Mouse (Mus musculus) lung, embryonic 16.5 days (tissue): Measurements from ENCODE around the gene Smim7. TPM values are rescaled to one million over a fixed set of nuclear protein-coding genes. Genes with fewer than 3 reads are reported as not detected.

Experiments used
- ATAC-seq: fragments of 200-750 bp; cut with Nextera tagmentation; 2 replicates; pipeline ENCODE4 v1.8.0; 2017; ENCODE audit warnings: low read depth, mild to moderate bottlenecking, moderate library complexity
- H3K27ac ChIP-seq: fragments of 300-500 bp; sonication (generic); 2 replicates; pipeline ENCODE4 v1.5.1; 2014; ENCODE audit warnings: mild to moderate bottlenecking, control low read depth, low read length
- H3K27me3 ChIP-seq: fragments of 300-500 bp; sonication (generic); 2 replicates; pipeline ENCODE4 v1.6.1; 2014; ENCODE audit warnings: low read depth, low read length, mixed read lengths; ENCODE audit not compliant: control insufficient read depth, insufficient read depth
- H3K36me3 ChIP-seq: fragments of 300-500 bp; sonication (generic); 2 replicates; pipeline ENCODE4 v1.6.1; 2014; ENCODE audit warnings: low read length; ENCODE audit not compliant: control insufficient read depth, insufficient read depth
- H3K4me1 ChIP-seq: fragments of 300-500 bp; sonication (generic); replicated peaks from 2 replicates; pipeline ENCODE4 v1.6.1; 2014; ENCODE audit warnings: low read length, mixed read lengths; ENCODE audit not compliant: control insufficient read depth, insufficient read depth
- H3K4me2 ChIP-seq: fragments of 300-500 bp; sonication (generic); 2 replicates; pipeline ENCODE4 v1.6.1; 2014; ENCODE audit warnings: low read depth, low read length, control low read depth
- H3K4me3 ChIP-seq: fragments of 300-500 bp; sonication (generic); 2 replicates; pipeline ENCODE4 v1.5.1; 2014; ENCODE audit warnings: mild to moderate bottlenecking, low read length, control low read depth
- H3K9ac ChIP-seq: fragments of 300-500 bp; sonication (generic); 2 replicates; pipeline ENCODE4 v1.6.1; 2014; ENCODE audit warnings: low read length, control low read depth
- H3K9me3 ChIP-seq: fragments of 300-500 bp; sonication (generic); 2 replicates; pipeline ENCODE4 v1.6.1; 2016; ENCODE audit warnings: low read length; ENCODE audit not compliant: control insufficient read depth
- WGBS: fragments of 180-500 bp; shearing (Covaris S2); extraction: QIAGEN DNeasy Blood & Tissue Kit; methylation state at CpG from one replicate; pipeline ENCODE4 v1.1.7; 2014; 5-methylcytosine and 5-hydroxymethylcytosine counted together
- polyA plus RNA-seq: library from polyadenylated mRNA; unstranded; fragments of >200 nt; fragmentation: Nextera tagmentation; extraction: Ambion mirVana; gene quantifications from 2 replicates; pipeline ENCODE4 v1.2.1, GENCODE M21; 2015

The Smim7 gene
- polyA plus RNA-seq, 1 experiment from 2014 or later: 120 TPM

DNA sequence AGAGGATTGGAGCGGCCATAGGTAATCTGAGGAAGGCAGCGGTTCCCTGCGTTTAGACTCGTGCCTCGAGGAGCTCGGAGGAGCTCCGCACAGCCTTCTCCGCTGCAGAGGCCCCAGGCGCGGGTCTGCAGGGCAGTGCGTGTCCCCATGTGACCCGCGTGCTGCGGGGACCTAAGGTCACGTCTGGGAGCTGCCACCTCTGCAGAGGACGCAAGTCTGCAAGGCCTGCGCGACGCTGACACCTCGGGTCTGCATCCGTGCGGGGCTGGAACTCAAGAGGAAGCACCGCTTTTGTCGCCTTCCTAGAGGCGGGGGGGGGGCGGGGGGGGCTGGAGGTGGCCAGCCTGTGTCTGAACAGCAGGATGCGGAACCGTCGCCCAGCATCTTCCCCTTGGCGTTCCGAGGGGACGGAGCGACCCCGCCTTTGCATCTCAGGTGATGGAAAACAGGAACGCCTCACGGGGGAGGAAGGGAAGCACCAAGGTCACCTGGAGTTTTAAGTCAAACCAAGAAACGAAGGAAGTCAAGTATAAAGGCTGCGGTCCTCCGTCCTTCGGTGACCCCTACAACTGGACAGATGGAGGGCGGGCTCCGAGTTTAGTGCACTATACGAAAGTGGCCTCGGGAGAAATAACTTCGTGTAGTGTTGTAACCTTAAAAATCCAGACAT lies 22.1 kb downstream of the Smim7 start:
- Histone ChIP-seq H3K4me3 (peak overlapping the region; percentile 92), H3K27me3 (no peaks in the 10 kb centered on the region), H3K9me3 (no peaks in the 10 kb centered on the region), H3K4me2 (peak overlapping the region; percentile 66), H3K4me1 (peaks cover 15% of the 10 kb centered on the region), H3K27ac (peak overlapping the region; percentile 92), H3K36me3 (no peaks in the 10 kb centered on the region; the same call in 1 of the 2 replicates), H3K9ac (peak overlapping the region; percentile 72)
- peak; percentile 53; the same call in 1 of the 2 replicates for ATAC-seq
- 1% methylated on average over 43 of the region's 45 CpGs for WGBS

GRCm38 (mm10) chr8:72547802-72548643 lies 22.9 kb downstream of the Smim7 start, which contains the start of gene Med26:
Gene Med26 (minus strand): TSS chr8:72548270.
- Histone ChIP-seq H3K27ac (peak within 1 kb of the TSS; percentile 92), H3K9me3 (no peaks in the 10 kb centered on the region), H3K27me3 (no peaks in the 10 kb centered on the region), H3K4me3 (peak within 1 kb of the TSS; percentile 92), H3K4me1 (peaks cover 15% of the 10 kb centered on the region), H3K36me3 (no peaks in the 10 kb centered on the region; the same call in 1 of the 2 replicates), H3K9ac (peak within 1 kb of the TSS; percentile 97), H3K4me2 (peak within 1 kb of the TSS; percentile 75)
- under 1% methylated on average over 90 of the region's 92 CpGs for WGBS
- ATAC-seq: peak; percentile 96

DNA sequence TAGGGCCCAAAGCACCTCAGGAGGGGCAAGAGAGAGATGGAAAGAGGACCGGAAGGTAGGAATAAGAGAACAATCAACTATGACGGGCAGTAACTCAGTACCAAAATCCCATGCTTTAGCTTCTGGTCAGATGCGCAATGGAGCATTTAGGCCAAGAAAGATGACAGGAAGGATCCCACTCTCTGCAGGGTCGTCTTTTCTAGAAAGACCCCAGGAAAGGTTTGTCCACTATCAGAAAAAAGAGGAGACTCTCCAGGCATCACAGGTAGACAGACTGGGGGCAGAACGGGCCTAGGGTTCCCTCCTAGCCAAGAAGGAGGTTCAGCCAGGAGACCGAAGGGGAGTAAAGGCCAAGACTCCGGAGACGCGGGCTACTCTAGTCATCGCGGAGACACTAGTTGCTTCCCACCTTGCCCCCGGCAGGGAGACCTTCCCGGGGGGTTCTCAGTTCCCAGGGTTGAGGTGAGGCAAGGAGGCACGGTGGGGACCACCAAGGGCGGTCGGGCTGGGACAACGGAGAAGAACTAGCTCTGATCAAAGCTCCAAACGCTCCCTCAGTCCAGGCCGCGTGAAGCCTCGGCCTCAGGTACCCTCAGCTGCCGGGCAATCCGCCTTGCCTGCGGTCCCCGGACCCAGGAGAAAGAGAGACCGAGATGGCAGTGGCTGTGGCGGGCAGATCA lies 23.6 kb downstream of the Smim7 start:
- no peaks in the 10 kb centered on the region for H3K27me3 ChIP-seq
- H3K36me3 ChIP-seq: no peaks in the 10 kb centered on the region; the same call in 1 of the 2 replicates
- ATAC-seq: 0 out of 2 replicates have a peak, but pooled peaks have one; percentile 0
- peak overlapping the region; percentile 67 for H3K27ac ChIP-seq
- no peaks in the 10 kb centered on the region for H3K9me3 ChIP-seq
- peaks cover 15% of the 10 kb centered on the region for H3K4me1 ChIP-seq
- peak overlapping the region; percentile 75 for H3K4me2 ChIP-seq
- WGBS: 1% methylated on average over 27 of the region's 27 CpGs
- H3K9ac ChIP-seq: peak overlapping the region; percentile 97
- H3K4me3 ChIP-seq: peak overlapping the region; percentile 92

DNA sequence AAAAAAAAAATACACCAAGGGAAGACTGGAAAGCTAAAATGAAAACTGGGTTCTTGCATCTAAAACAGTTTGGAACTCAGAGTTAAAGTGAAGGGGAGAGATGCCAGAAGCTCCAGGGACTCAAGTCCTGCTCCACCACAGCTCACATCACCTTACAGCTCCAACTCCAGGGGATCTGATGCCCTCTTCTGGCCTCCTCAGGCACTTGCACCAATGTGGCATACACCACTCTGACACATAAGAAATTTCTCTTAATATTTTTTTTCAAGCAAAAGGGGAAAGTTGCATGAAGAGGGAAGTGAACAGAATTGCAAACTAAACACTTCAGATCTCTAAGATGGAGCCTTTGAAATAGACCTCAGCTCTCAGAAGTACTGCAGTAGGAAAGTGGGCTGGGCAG lies 31.7 kb downstream of the Smim7 start:
- Histone ChIP-seq H3K9me3 (no peaks in the 10 kb centered on the region), H3K9ac (no peak overlapping the region), H3K27me3 (no peaks in the 10 kb centered on the region), H3K36me3 (no peaks in the 10 kb centered on the region; the same call in 1 of the 2 replicates), H3K4me1 (no peaks in the 10 kb centered on the region), H3K4me2 (no peak overlapping the region), H3K27ac (no peak overlapping the region), H3K4me3 (no peak overlapping the region)
- ATAC-seq: no peak

DNA sequence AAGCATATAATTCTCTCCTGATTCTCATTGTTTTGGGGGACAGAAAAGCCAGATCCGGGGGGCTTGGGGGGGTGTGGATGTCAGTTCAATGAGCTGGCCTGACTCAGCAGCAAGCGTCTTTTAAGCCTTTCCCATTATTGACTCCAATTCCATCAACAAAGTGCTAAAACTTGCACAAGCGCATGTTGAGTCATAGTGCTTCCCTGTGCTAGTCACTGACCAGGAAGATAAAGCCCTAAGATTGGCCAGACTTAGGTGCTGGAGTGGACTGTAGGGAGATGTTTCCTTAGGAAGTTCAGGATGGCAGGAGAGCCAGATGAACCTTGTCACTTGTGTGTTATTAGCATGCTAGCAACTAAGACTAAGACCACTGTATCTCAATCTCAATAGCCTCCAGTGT lies 36.0 kb downstream of the Smim7 start:
- Histone ChIP-seq H3K4me3 (no peak overlapping the region), H3K4me1 (no peaks in the 10 kb centered on the region), H3K9me3 (no peaks in the 10 kb centered on the region), H3K27me3 (no peaks in the 10 kb centered on the region), H3K4me2 (no peak overlapping the region), H3K9ac (no peak overlapping the region), H3K36me3 (no peaks in the 10 kb centered on the region), H3K27ac (no peak overlapping the region)
- WGBS: 93% methylated on average over 3 of the region's 3 CpGs
- no peak for ATAC-seq

- Histone ChIP-seq H3K27ac (no peak overlapping the region), H3K9ac (no peak overlapping the region), H3K36me3 (no peaks in the 10 kb centered on the region), H3K4me3 (no peak overlapping the region), H3K4me1 (no peaks in the 10 kb centered on the region), H3K9me3 (no peaks in the 10 kb centered on the region), H3K4me2 (no peak overlapping the region), H3K27me3 (no peaks in the 10 kb centered on the region)
- ATAC-seq: no peak
- WGBS: 91% methylated on average over 1 of the region's 1 CpGs
Measured at GRCm38 (mm10) chr8:72532103-72532502, 38.8 kb downstream of the Smim7 start.

DNA sequence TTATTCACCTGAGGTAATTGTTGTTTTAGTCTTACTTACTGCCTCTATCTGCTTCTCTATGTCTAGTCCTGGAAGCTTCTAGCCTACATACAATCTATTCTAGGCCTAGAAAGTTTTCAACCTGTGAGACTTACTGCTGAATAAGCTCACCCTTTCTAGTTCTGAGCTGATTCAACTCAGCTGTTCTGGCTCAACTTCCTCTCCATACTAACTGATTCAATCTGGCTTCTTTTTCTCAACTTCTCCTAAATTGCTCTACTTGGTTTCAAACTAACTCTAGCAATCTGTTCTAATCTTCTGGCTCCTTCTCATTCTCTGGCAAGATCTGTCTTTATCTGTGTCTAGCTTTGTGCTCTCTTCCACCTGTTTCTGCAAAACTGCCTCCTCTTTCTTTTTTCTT lies 49.0 kb downstream of the Smim7 start:
- Histone ChIP-seq H3K9me3 (no peaks in the 10 kb centered on the region), H3K27ac (no peak overlapping the region), H3K4me1 (no peaks in the 10 kb centered on the region), H3K9ac (no peak overlapping the region), H3K27me3 (no peaks in the 10 kb centered on the region), H3K36me3 (no peaks in the 10 kb centered on the region), H3K4me3 (no peak overlapping the region), H3K4me2 (no peak overlapping the region)
- ATAC-seq: no peak

DNA sequence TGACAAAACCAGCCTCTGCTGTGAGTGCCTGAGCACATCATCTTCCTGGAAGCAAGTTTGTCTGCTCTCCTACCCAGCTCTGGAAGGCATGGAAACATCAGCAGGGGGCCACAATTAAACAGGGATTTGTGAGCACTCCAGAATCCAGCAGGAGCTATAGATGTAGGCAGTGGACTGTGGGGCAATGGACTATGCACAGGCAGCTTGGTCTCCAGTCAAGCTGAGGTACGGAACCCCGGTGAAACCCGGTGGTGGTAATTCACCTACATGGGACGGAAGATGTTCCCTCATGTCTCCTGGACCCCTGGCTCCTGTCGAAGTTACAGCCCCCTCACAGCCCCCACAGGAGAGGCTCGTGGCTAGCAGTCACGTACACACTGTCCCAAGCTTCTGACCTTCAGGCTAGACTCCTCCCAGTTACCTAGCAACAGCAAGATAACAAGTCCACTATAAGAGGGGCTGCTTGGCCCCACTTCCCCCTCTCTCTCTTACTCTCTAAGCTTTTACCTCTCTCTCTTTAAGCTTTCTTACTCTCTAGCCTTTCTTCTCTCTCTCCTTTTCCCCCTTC lies 53.4 kb downstream of the Smim7 start:
- ATAC-seq: no peak

More for the DNA sequence above, 53.4 kb downstream of the Smim7 start:
- H3K27ac ChIP-seq: no peak overlapping the region
- no peak overlapping the region for H3K9ac ChIP-seq
- 57% methylated on average over 7 of the region's 7 CpGs for WGBS
- no peaks in the 10 kb centered on the region for H3K9me3 ChIP-seq
- no peak overlapping the region for H3K4me2 ChIP-seq
- H3K36me3 ChIP-seq: no peaks in the 10 kb centered on the region; the same call in 1 of the 2 replicates
- no peaks in the 10 kb centered on the region for H3K27me3 ChIP-seq
- H3K4me3 ChIP-seq: no peak overlapping the region
- no peaks in the 10 kb centered on the region for H3K4me1 ChIP-seq
